Mouse (Mus musculus) ES-E14 (cell line): ENCODE data around the gene Golga7b. TPM values are rescaled to one million over a fixed set of nuclear protein-coding genes. Genes with fewer than 3 reads are reported as not detected.

Source experiments
- DNase-seq: peaks from one replicate; pipeline ENCODE4 v3.0.0-alpha.2; 2013; ENCODE audit warnings: low read depth, low spot score
- H3K27ac ChIP-seq: 2 replicates; pipeline ENCODE4 v1.5.1; 2012; ENCODE audit warnings: low read depth, mild to moderate bottlenecking, low read length, moderate library complexity, mixed read lengths; ENCODE audit not compliant: poor library complexity, insufficient read depth, severe bottlenecking
- H3K36me3 ChIP-seq: 2 replicates; pipeline ENCODE4 v1.6.1; 2012; ENCODE audit warnings: mild to moderate bottlenecking, low read length, moderate library complexity, mixed read lengths; ENCODE audit not compliant: control insufficient read depth, poor library complexity, insufficient read depth, severe bottlenecking
- H3K4me1 ChIP-seq, 2 experiments: fragments of 150-350 bp in 1 of 2; sonication (generic) in 1 of 2; 2 replicates each; pipeline ENCODE4 v1.6.1; 2012; ENCODE audit warnings: low read length in 2 of 2, mild to moderate bottlenecking in 1 of 2, mixed read lengths in 1 of 2; ENCODE audit not compliant: control insufficient read depth in 2 of 2, insufficient read depth in 2 of 2, poor library complexity in 1 of 2
- H3K4me3 ChIP-seq, 2 experiments: fragments of 150-350 bp in 1 of 2; sonication (generic) in 1 of 2; 2 replicates each; pipeline ENCODE4 v1.5.1; 2012; ENCODE audit warnings: low read length in 2 of 2, low read depth in 1 of 2, mild to moderate bottlenecking in 1 of 2, mixed read lengths in 1 of 2; ENCODE audit not compliant: insufficient read depth in 1 of 2, poor library complexity in 1 of 2, severe bottlenecking in 1 of 2
- H3K9ac ChIP-seq: 2 replicates; pipeline ENCODE4 v1.6.1; 2012; ENCODE audit warnings: low read depth, mild to moderate bottlenecking, low read length, mixed read lengths; ENCODE audit not compliant: poor library complexity, insufficient read depth, severe bottlenecking
- H3K9me3 ChIP-seq: fragments of 150-350 bp; sonication (generic); 2 replicates; pipeline ENCODE4 v1.6.1; 2012; ENCODE audit warnings: low read depth, mild to moderate bottlenecking, low read length; ENCODE audit not compliant: control insufficient read depth, insufficient read depth
- CHD2 ChIP-seq: IDR thresholded peaks from 2 replicates; pipeline ENCODE4 v1.6.1; 2014; ENCODE audit warnings: mild to moderate bottlenecking, low read depth, low read length, inconsistent platforms
- HCFC1 ChIP-seq: IDR thresholded peaks from 2 replicates; pipeline ENCODE4 v1.6.1; 2012; ENCODE audit warnings: low read length, inconsistent platforms, borderline replicate concordance; ENCODE audit not compliant: insufficient read depth
- MAFK ChIP-seq: IDR thresholded peaks from 2 replicates; pipeline ENCODE4 v1.6.1; 2014; ENCODE audit warnings: mild to moderate bottlenecking, low read depth, low read length, inconsistent platforms; ENCODE audit not compliant: insufficient read depth
- ZC3H11A ChIP-seq: IDR thresholded peaks from 2 replicates; pipeline ENCODE4 v1.6.1; 2012; ENCODE audit warnings: low read depth, mild to moderate bottlenecking, inconsistent platforms, low read length, borderline replicate concordance
- ZNF384 ChIP-seq: IDR thresholded peaks from 2 replicates; pipeline ENCODE4 v1.6.1; 2012; ENCODE audit warnings: low read depth, low read length, inconsistent platforms
- in situ Hi-C, 2 experiments: fragments of 600-800 bp; cut with MboI; formaldehyde crosslinking; loops; one replicate each; pipeline ENCODE4 v1.15.1; 2025; ENCODE audit warnings: low sequenced_read_pairs in 2 of 2, inconsistent platforms in 1 of 2; ENCODE audit not compliant: unreplicated experiment in 2 of 2
- total RNA-seq: library from RNA; depleted of rRNA; stranded (reverse); fragments of 300-350 nt; gene quantifications from 2 replicates; pipeline ENCODE4 v1.2.3, GENCODE M21; 2012

The Golga7b gene
- total RNA-seq, 1 experiment: 0.09 TPM

GRCm38 (mm10) chr19:42205201-42205600 is 42.2 kb upstream of the Golga7b start:
- H3K4me3 ChIP-seq: no peak overlapping the region
- no peaks in the 10 kb centered on the region for H3K36me3 ChIP-seq
- peaks cover under 1 to 12% of the 10 kb centered on the region in 2 experiments for H3K4me1 ChIP-seq
- H3K9ac ChIP-seq: no peak overlapping the region
- H3K27ac ChIP-seq: no peak overlapping the region
- DNase-seq: no peak
- in situ Hi-C loops: no loop called here
- TF ChIP-seq ZNF384 (no peak), CHD2 (no peak), MAFK (no peak), HCFC1 (no peak), ZC3H11A (no peak)
- no peaks in the 10 kb centered on the region for H3K9me3 ChIP-seq

GRCm38 (mm10) chr19:42209485-42209884 is 37.9 kb upstream of the Golga7b start:
- Histone ChIP-seq H3K36me3 (no peaks in the 10 kb centered on the region), H3K27ac (no peak overlapping the region), H3K9me3 (no peaks in the 10 kb centered on the region), H3K9ac (no peak overlapping the region), H3K4me1 (peaks cover 11 to 17% of the 10 kb centered on the region in 2 experiments), H3K4me3 (no peak overlapping the region)
- TF ChIP-seq ZNF384: no peak
- TF ChIP-seq ZC3H11A: no peak
- no peak for TF ChIP-seq CHD2
- no peak for TF ChIP-seq HCFC1
- TF ChIP-seq MAFK: no peak
- DNase-seq: no peak
- in situ Hi-C loops: no loop called here

GRCm38 (mm10) chr19:42209976-42210375 is 37.4 kb upstream of the Golga7b start:
- no peak overlapping the region for H3K27ac ChIP-seq
- in situ Hi-C loops: no loop called here
- H3K4me1 ChIP-seq: peaks cover 11 to 17% of the 10 kb centered on the region in 2 experiments
- H3K9ac ChIP-seq: no peak overlapping the region
- no peaks in the 10 kb centered on the region for H3K9me3 ChIP-seq
- no peak overlapping the region for H3K4me3 ChIP-seq
- DNase-seq: no peak
- TF ChIP-seq ZNF384 (no peak), HCFC1 (no peak), ZC3H11A (no peak)
- H3K36me3 ChIP-seq: no peaks in the 10 kb centered on the region

- Histone ChIP-seq H3K4me1 (peaks cover 13 to 17% of the 10 kb centered on the region in 2 experiments), H3K4me3 (no peak overlapping the region), H3K36me3 (no peaks in the 10 kb centered on the region), H3K9ac (no peak overlapping the region), H3K27ac (no peak overlapping the region), H3K9me3 (no peaks in the 10 kb centered on the region)
- no peak for TF ChIP-seq ZC3H11A
- no peak for TF ChIP-seq CHD2
- TF ChIP-seq MAFK: no peak
- no peak for TF ChIP-seq HCFC1
- no peak for TF ChIP-seq ZNF384
- in situ Hi-C loops: no loop called here
- no peak for DNase-seq
Measured at GRCm38 (mm10) chr19:42211936-42212335, 35.4 kb upstream of the Golga7b start.

GRCm38 (mm10) chr19:42214601-42215000 is 32.8 kb upstream of the Golga7b start:
- no peak for DNase-seq
- Histone ChIP-seq H3K9ac (no peak overlapping the region), H3K4me3 (no peak overlapping the region), H3K9me3 (no peaks in the 10 kb centered on the region), H3K4me1 (peaks cover 12 to 13% of the 10 kb centered on the region in 2 experiments), H3K36me3 (no peaks in the 10 kb centered on the region), H3K27ac (no peak overlapping the region)
- in situ Hi-C loops: no loop called here
- TF ChIP-seq ZNF384 (no peak), MAFK (no peak), ZC3H11A (no peak), CHD2 (no peak), HCFC1 (no peak)
